Mouse (Mus musculus): Measurements from ENCODE around the gene Olfr1459. TPM values are rescaled to one million over a fixed set of nuclear protein-coding genes. Genes with fewer than 3 reads are reported as not detected.

Gene Olfr1459
- total RNA-seq, 1 experiment, result 0.80 TPM

- no peak for DNase-seq (ENCODE audit: low read depth, low spot score)
- no peak for TF ChIP-seq ZC3H11A (IDR thresholded peaks at IDR 0.05; ENCODE audit: borderline replicate concordance, low read depth, low read length)
- no peak for TF ChIP-seq MAFK (IDR thresholded peaks at IDR 0.05; ENCODE audit: insufficient read depth, low read depth, low read length)
- TF ChIP-seq ZNF384 (IDR thresholded peaks at IDR 0.05; ENCODE audit: low read depth, low read length), result no peak
- no peak for TF ChIP-seq CHD2 (IDR thresholded peaks at IDR 0.05; ENCODE audit: low read depth, low read length)
- no peak for TF ChIP-seq HCFC1 (IDR thresholded peaks at IDR 0.05; ENCODE audit: borderline replicate concordance, insufficient read depth, low read length)
- in situ Hi-C loops (cut with MboI; ENCODE audit: low sequenced_read_pairs in 2 of 2, unreplicated experiment in 2 of 2), result no loop called here
- Histone ChIP-seq H3K9me3 (ENCODE audit: control insufficient read depth, insufficient read depth, low read depth, low read length) (no peaks in the 10 kb centered on the region), H3K9ac (ENCODE audit: insufficient read depth, low read depth, low read length, poor library complexity, severe bottlenecking) (no peak within 1 kb of the TSS), H3K4me3 (ENCODE audit: insufficient read depth in 1 of 2, low read depth in 1 of 2, low read length in 2 of 2, poor library complexity in 1 of 2, severe bottlenecking in 1 of 2) (no peak within 1 kb of the TSS), H3K27ac (ENCODE audit: insufficient read depth, low read depth, low read length, poor library complexity, severe bottlenecking) (no peak within 1 kb of the TSS), H3K4me1 (ENCODE audit: control insufficient read depth in 2 of 2, insufficient read depth in 2 of 2, low read length in 2 of 2, poor library complexity in 1 of 2) (no peaks in the 10 kb centered on the region), H3K36me3 (ENCODE audit: control insufficient read depth, insufficient read depth, low read length, poor library complexity, severe bottlenecking) (no peaks in the 10 kb centered on the region)
These were observed 51.6 kb downstream of the Olfr1459 start, which contains the start of gene Olfr1457 for GRCm38 (mm10) chr19:13097791-13098190. Olfr1457 (minus strand) TSS chr19:13097891.

- Histone ChIP-seq H3K36me3 (ENCODE audit: control insufficient read depth, insufficient read depth, low read length, poor library complexity, severe bottlenecking) (no peaks in the 10 kb centered on the region), H3K4me1 (ENCODE audit: control insufficient read depth in 2 of 2, insufficient read depth in 2 of 2, low read length in 2 of 2, poor library complexity in 1 of 2) (no peaks in the 10 kb centered on the region), H3K9ac (ENCODE audit: insufficient read depth, low read depth, low read length, poor library complexity, severe bottlenecking) (no peak overlapping the region), H3K9me3 (ENCODE audit: control insufficient read depth, insufficient read depth, low read depth, low read length) (no peaks in the 10 kb centered on the region), H3K27ac (ENCODE audit: insufficient read depth, low read depth, low read length, poor library complexity, severe bottlenecking) (no peak overlapping the region), H3K4me3 (ENCODE audit: insufficient read depth in 1 of 2, low read depth in 1 of 2, low read length in 2 of 2, poor library complexity in 1 of 2, severe bottlenecking in 1 of 2) (no peak overlapping the region)
- in situ Hi-C loops (cut with MboI; ENCODE audit: low sequenced_read_pairs in 2 of 2, unreplicated experiment in 2 of 2), result no loop called here
- DNase-seq (ENCODE audit: low read depth, low spot score), result no peak
- TF ChIP-seq HCFC1 (IDR thresholded peaks at IDR 0.05; ENCODE audit: borderline replicate concordance, insufficient read depth, low read length), result no peak
- TF ChIP-seq MAFK (IDR thresholded peaks at IDR 0.05; ENCODE audit: insufficient read depth, low read depth, low read length), result peak; percentile 54; the same call in 1 of the 2 replicates
These were observed 55.4 kb downstream of the Olfr1459 start for GRCm38 (mm10) chr19:13093908-13094307.

Other genes starting within 250 kb of the Olfr1459 start
- not detected in 2 replicates for gene Olfr1447, start 245.8 kb downstream of the Olfr1459 start, total RNA-seq (2012; rRNA removed)
- not detected in 2 replicates for gene Olfr1448, start 225.1 kb downstream of the Olfr1459 start, total RNA-seq (2012; rRNA removed)
- not detected in 2 replicates for gene Olfr1449, start 218.7 kb downstream of the Olfr1459 start, total RNA-seq (2012; rRNA removed)
- gene Olfr1450, start 199.3 kb downstream of the Olfr1459 start, total RNA-seq (2012; rRNA removed), result not detected in 2 replicates
- gene Olfr1451, start 154.5 kb downstream of the Olfr1459 start, total RNA-seq (2012; rRNA removed), result not detected in 2 replicates
- not detected in 2 replicates for gene Olfr1453, start 121.2 kb downstream of the Olfr1459 start, total RNA-seq (2012; rRNA removed)
- not detected in 2 replicates for gene Olfr1454, start 88.9 kb downstream of the Olfr1459 start, total RNA-seq (2012; rRNA removed)
- gene Olfr1457, start 51.7 kb downstream of the Olfr1459 start, total RNA-seq (2012; rRNA removed), result not detected in 2 replicates
- not detected in 2 replicates for gene Olfr1458, start 42.8 kb downstream of the Olfr1459 start, total RNA-seq (2012; rRNA removed)
- not detected in 2 replicates for gene Olfr1461, start 13.5 kb upstream of the Olfr1459 start, total RNA-seq (2012; rRNA removed)
- gene Olfr1462, start 36.2 kb upstream of the Olfr1459 start, total RNA-seq (2012; rRNA removed), result not detected in 2 replicates
- not detected in 2 replicates for gene Olfr1463, start 81.8 kb upstream of the Olfr1459 start, total RNA-seq (2012; rRNA removed)
- gene Olfr1465, start 166.0 kb upstream of the Olfr1459 start, total RNA-seq (2012; rRNA removed), result not detected in 2 replicates
- gene Olfr1466, start 189.3 kb upstream of the Olfr1459 start, total RNA-seq (2012; rRNA removed), result not detected in 2 replicates
- gene Olfr1467, start 212.7 kb upstream of the Olfr1459 start, total RNA-seq (2012; rRNA removed), result not detected in 2 replicates

All from ES-E14 (cell line).